Mouse (Mus musculus) kidney, adult 9 months (tissue): Measurements from ENCODE around the gene Eif1.
A peak's percentile ranks its signal among the peaks of the same experiment; 100 is the strongest.
"Not testable (repeated sequence)": the region's sequence is repeated elsewhere in the genome, so short reads cannot be mapped to it uniquely, and the experiment has no call there.

Experiments
- DNase-seq: peaks from one replicate; pipeline ENCODE4 v3.0.0; 2022

Eif1 gene

DNA sequence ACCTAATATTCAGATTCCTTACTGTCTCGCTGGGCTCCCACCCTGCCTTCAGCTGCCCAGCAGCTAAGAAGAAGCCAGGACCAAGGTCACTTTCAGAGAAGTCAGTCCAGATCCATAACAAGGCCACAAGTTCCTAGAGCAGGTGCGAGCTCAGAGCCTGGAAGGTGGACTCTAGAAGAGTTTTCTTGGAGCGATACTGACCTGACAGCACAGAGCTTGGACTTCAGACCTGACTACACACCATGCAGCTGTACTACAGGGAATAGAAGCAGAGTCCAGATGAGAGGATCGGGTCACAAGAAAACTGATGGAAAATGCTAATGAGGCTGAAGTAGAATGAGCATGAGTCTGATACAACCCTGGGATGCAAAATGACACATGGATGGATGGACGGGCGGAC lies 6.3 kb upstream of the Eif1 start:
- DNase-seq = peak; percentile 69

DNA sequence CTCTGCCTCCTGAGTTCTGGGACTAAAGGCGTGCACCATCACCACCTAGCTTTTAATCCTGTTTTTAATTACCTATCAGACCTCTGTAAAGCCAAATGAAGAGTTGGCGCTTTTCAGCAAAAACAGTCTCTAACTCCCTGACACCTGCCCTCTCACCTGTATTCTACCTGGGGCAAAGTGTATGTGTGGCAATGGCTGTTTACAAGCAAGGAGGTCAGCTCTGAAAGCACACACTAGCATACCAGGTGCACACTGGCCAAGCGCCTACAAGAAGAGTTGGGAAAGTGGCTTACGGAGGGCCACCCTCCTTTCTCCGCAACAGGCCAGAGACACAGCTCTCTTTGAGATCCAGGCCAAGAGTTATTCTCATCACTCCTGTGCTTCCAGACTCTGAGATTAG lies 4.2 kb upstream of the Eif1 start:
- DNase-seq = no peak

- DNase-seq = no peak
These were observed 1.8 kb upstream of the Eif1 start for GRCm38 (mm10) chr11:100317826-100318380.

GRCm38 (mm10) chr11:100318529-100319451 lies 895 bp upstream of the Eif1 start:
- DNase-seq = no peak

DNA sequence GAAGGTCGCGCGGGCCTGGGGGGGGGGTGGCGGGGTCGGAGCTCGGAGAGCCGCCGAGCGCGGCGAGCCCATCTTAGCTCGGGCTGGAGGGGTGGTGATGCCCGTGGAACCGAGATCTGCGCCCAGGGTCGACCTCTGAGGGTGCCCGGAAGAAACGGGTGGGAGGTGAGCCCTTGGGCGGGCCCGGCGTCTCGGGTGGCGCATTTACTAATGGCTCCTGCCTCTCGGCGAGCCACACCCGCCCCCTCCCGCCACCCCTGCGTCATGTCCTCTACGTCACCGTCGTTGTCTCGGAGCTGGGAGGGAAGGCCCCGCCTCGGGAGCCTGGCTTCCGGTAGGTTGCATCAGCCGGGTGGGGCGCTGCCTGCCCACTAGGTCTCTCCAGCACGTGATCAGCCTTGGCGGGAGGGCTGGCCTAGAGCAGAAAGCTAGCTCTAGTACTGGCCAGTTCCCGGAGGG lies 516 bp downstream of the Eif1 start:
- DNase-seq = peak; percentile 97

- DNase-seq = not testable (repeated sequence)
These were observed 1.2 kb downstream of the Eif1 start for GRCm38 (mm10) chr11:100320701-100321410.

DNA sequence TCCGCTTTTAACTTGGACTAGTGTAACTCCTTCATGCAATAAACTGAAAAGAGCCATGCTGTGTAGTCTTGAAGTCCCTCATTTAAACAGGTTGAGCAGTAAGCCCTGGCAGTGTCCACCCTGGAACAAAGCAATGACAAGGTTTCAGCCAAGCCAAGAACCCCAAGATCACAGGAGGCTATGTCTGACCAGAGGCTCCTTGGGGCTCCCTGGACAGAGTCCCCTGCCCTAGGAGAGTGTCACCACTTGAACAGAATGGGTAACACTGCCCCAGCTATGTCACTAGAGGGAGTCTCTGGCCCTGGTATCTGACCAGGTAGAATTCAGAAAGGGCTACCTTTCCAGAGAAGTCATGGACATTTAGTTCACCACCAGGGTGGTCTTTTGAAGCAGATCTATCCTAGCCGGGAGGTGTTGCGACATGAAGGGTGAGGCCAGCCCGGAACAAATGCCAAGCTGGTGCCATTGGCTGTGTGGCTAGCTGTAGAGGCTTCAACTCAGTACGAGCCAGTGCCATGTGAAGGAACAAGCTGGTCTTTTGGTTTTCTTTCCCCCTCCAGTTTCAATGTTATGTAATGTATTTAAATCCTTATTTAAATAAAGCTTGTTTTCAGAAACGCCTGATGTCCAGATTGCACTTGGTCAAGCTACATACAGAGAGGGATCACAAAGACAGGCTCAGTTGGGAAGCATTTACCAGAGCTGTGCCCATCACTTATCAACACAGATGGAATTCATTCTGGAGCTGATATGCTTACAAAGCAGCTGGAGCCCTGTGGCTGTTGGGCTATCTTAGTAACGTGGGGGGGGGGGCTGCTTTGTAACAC lies 2.0 kb downstream of the Eif1 start:
- not testable (repeated sequence) for DNase-seq

- DNase-seq = no peak
These were observed 3.0 kb downstream of the Eif1 start for GRCm38 (mm10) chr11:100322591-100323258.

DNA sequence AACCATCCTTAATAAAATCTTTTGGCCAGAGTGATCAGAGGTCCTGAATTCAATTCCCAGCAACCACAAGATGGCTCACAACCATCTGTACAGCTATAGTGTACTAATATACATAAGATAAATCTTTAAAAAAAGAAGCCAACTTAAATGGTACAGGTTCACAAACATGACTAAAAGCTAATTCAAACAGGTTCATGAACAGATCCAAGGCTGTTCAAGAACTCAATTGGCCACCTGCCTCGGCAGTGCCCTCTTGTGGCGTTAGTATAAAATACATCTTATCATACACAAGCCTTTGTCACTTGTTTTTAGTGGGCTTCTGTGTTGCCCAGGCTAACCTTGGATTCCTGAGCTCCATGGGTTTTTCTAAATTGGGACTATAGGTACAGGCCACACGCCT lies 3.9 kb downstream of the Eif1 start:
- DNase-seq = peak; percentile 62

- DNase-seq = no peak
These were observed 5.5 kb downstream of the Eif1 start for GRCm38 (mm10) chr11:100325062-100325629.

- no peak for DNase-seq
These were observed 7.6 kb downstream of the Eif1 start for GRCm38 (mm10) chr11:100327316-100327715.

GRCm38 (mm10) chr11:100327761-100328160 lies 8.1 kb downstream of the Eif1 start:
- DNase-seq = no peak

DNA sequence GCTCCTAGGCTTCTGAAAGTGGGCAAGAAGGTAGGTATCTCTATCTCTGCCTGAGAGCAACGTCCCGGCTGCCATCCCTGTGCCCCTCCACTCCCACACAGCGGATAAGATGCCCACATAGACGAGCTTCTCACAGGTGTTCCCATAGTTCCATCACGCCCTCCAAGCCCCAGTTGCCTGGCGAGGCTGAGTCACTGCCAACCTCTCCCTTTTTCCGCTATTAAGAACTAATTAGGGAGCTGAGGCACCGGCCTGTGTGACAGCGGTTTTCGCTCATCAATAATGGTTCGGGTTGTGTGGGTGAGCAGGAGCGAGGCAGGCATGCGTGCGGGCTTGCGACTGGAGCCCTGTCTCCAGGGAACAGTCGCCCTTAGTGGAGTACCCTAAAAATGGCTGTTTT lies 10.6 kb downstream of the Eif1 start:
- DNase-seq = no peak

DNA sequence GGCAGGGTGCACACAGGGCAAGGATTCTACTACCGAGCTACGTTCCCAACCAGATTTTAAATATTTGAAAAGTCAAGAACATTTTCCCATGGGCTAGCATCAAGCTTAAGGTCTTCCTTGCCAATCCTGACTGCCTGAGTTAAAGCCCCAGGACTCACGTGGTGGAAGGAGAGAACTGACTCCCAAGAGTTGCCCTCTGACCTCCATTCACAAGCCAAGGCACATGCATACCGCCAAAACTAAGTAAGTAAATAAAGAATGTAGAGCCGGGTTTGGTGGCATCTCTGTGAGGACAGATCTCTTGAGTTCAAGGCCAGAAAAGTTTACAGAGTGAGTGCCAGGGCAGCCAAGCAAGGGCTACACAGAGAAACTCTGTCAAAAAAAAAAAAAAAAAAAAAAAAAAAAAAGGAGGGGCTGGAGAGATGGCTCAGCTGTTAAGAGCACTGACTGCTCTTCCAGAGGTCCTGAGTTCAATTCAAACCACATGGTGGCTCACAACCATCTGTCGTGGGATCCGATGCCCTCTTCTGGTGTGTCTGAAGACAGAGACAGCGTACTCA lies 11.2 kb downstream of the Eif1 start:
- not testable (repeated sequence) for DNase-seq

DNA sequence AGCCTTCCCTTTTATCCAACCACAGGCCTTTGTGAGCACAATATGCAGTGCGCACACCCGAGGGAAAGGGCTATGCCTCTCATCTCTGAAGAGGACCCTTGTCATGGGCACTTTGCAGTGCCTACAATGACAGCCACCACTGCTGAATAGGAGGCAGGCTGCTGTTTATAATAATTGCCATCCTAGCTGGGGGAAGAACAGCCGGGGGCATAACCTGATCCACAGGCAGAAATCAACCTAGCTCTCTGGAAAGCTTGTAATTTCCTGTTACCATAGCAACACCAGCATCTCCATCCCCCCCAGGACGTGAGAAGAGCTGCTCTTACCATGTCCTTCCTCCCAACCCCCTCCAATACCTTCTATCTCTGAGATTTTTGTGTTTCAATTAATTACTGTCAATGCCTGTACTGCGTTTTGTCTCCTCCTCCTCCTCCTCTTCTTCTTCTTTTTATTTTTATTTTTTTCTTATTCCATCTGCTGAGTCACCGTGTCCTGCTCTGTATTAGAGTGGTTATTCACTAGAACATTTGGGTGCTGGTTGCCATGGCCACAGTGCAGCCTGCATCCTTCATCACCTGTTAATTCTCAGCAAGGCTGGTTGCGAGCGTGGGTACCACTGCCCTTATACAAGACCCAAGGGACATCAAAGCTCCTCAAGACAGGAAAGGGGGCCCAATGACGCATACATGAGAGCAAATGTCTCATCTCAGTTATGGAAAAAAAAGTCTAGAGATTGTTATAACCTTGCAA lies 13.3 kb downstream of the Eif1 start:
- no peak for DNase-seq

DNA sequence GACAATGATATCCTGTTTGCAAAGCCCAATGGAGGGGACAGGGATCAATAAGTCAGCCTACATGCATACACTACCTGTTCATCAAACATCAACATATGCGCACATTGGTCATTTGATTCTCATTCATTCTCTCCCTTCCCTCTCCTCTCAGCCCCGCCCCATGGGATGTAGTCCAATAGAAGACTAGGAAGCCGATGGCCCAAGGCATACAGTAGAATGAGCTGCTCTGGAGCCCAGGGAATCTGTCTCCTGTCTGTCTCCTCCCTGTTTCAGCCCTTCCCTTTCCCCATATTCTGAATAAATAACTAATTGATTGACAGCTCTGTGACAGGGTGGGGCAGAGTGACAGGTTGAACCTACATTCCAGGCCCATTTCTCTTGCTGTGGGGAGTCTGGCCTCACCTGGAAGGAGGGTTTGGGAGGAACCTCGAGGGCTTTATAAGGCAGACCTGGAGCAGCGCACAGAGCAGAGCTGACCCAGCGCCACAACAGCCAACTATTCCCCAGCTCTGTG lies 14.3 kb downstream of the Eif1 start, which contains the start of gene Gast:
Gene Gast (plus strand): TSS at position 464 of the 514 bp plus-strand sequence.
- DNase-seq = no peak

DNA sequence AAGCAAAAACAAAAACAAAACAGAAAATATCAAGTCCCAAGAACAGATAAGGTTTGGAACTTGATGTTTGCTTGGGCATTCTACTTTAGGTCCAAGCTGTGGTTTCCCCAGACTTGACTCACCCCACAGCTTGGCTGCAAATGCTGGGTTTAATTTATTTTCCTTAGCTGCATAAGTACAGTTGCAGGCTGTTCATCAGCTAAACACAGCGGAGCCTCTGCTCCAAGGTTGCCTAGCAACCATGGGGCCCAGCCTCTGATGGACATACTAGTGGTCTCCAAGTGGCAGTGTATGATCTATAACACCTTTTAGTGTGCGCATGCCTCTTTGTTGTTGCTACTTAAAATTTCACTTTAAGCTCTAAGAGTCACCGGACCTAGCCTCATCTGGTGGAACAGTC lies 16.0 kb downstream of the Eif1 start:
- DNase-seq = no peak

GRCm38 (mm10) chr11:100344269-100344668 lies 24.6 kb downstream of the Eif1 start:
- DNase-seq = no peak

DNA sequence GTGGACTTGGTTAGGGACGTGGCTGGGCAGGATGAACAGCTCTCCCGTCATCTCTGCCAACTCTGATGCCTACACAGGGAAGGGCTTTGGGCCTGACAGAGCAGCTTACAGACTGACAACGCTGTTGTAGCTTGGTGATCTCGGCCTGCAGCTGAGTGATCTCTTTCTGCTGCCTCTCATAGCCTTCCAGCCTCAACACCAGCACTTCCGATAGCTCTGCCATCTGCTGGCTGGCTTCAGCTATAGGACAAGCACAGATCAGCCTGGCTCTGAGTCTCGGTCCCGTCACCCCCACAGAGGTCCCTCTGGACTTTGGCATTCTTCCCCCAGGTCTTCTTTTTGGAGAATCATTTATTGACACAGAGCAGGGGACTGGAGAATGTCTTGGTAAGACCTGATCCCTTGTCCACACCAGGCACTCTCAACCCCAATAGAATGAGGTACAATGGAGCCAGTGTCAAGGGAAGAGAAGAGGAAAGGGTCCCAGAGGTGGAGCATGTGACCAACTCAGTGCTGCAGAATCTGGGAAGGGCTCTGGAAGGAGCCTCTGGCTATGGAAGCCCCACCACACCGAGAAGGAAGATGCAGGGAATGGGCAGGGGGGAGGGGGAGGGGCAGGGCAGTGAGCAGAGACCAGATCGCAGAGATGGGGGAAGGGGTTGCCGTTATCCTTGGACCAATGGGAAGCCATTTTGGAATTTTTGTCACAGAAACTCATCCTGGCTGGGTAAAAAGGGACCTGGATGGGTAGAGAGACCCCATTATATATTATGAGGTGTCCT lies 32.6 kb downstream of the Eif1 start:
- DNase-seq = peak; percentile 40
